Mouse (Mus musculus): ENCODE results near the gene Gm17027.
"Not testable (repeated sequence)": the region's sequence is repeated elsewhere in the genome, so short reads cannot be mapped to it uniquely, and the experiment has no call there.

Gene Gm17027

GRCm38 (mm10) chr14:42162522-42162921 lies at the start of gene Gm17027:
Gene Gm17027 (minus strand): TSS chr14:42162622.
- DNase-seq (ENCODE audit: low read depth, low spot score): not testable (repeated sequence)

GRCm38 (mm10) chr14:42190691-42191090 lies 28.3 kb upstream of the Gm17027 start, which contains the start of gene Gm3573:
Gene Gm3573 (minus strand): TSS chr14:42190791.
- DNase-seq (ENCODE audit: low read depth, low spot score): not testable (repeated sequence)

GRCm38 (mm10) chr14:42183936-42184335 lies 21.5 kb upstream of the Gm17027 start:
- not testable (repeated sequence) for DNase-seq (ENCODE audit: low read depth, low spot score)

GRCm38 (mm10) chr14:42134571-42134970 lies 27.9 kb downstream of the Gm17027 start:
- DNase-seq (ENCODE audit: low read depth, low spot score): not testable (repeated sequence)

GRCm38 (mm10) chr14:42133806-42134205 lies 28.6 kb downstream of the Gm17027 start:
- not testable (repeated sequence) for DNase-seq (ENCODE audit: low read depth, low spot score)

- DNase-seq (ENCODE audit: low read depth, low spot score): not testable (repeated sequence)
Observed at GRCm38 (mm10) chr14:42117269-42117668, 45.2 kb downstream of the Gm17027 start, which contains the start of gene Gm7951. Gene Gm7951 (minus strand): TSS chr14:42117369.

Data from retina, adult 2 months (tissue).